Mouse (Mus musculus): ENCODE results near the gene Asb4. TPM values are rescaled to one million over a fixed set of nuclear protein-coding genes. Genes with fewer than 3 reads are reported as not detected.

Asb4 gene
- polyA plus RNA-seq, 2 experiments = 4.0 to 6.1 TPM

GRCm38 (mm10) chr6:5443104-5443863 is 60.1 kb downstream of the Asb4 start:
- Histone ChIP-seq H3K4me1 (replicated peaks; ENCODE audit: control insufficient read depth in 2 of 2, insufficient read depth in 2 of 2, low read length in 1 of 2) (peaks cover 5 to 17% of the 10 kb centered on the region in 2 experiments), H3K27ac (no peak overlapping the region), H3K36me3 (replicated peaks; ENCODE audit: control insufficient read depth, insufficient read depth, low read depth) (no peaks in the 10 kb centered on the region), H3K4me2 (ENCODE audit: low read depth) (peak overlapping the region; percentile 41), H3K4me3 (ENCODE audit: insufficient read depth in 1 of 2, low read depth in 2 of 2, low read length in 2 of 2) (peak overlapping the region in 1 of 2 experiments; percentile 17; a peak in 1 of 4 replicates), H3K9me3 (ENCODE audit: control insufficient read depth, low read length) (no peaks in the 10 kb centered on the region), H3K9ac (replicated peaks) (no peak overlapping the region), H3K27me3 (ENCODE audit: control insufficient read depth, insufficient read depth, low read length) (no peaks in the 10 kb centered on the region)
- WGBS (ENCODE audit: insufficient replicate concordance) = 30% methylated on average over 13 of the region's 13 CpGs
- DNase-seq (ENCODE audit: low read depth in 3 of 3, low spot score in 3 of 3) (no peak), ATAC-seq (ENCODE audit: insufficient read depth) (peak; percentile 19; the same call in 1 of the 2 replicates)
- TF ChIP-seq EP300 (IDR thresholded peaks at IDR 0.05; ENCODE audit: low read depth) = no peak

GRCm38 (mm10) chr6:5444331-5444898 is 61.2 kb downstream of the Asb4 start:
- no peak for TF ChIP-seq EP300 (IDR thresholded peaks at IDR 0.05; ENCODE audit: low read depth)
- no peak for TF ChIP-seq CTCF (IDR thresholded peaks at IDR 0.05; ENCODE audit: low read depth)

GRCm38 (mm10) chr6:5447013-5447412 is 63.8 kb downstream of the Asb4 start:
- WGBS (ENCODE audit: insufficient replicate concordance) = 82% methylated on average over 4 of the region's 4 CpGs
- no peak overlapping the region for H3K9ac ChIP-seq (replicated peaks)
- no peaks in the 10 kb centered on the region for H3K36me3 ChIP-seq (replicated peaks; ENCODE audit: control insufficient read depth, insufficient read depth, low read depth)
- no peak for DNase-seq (ENCODE audit: low read depth in 3 of 3, low spot score in 3 of 3)
- no peaks in the 10 kb centered on the region for H3K27me3 ChIP-seq (ENCODE audit: control insufficient read depth, insufficient read depth, low read length)
- H3K27ac ChIP-seq = no peak overlapping the region
- ATAC-seq (ENCODE audit: insufficient read depth) = no peak
- H3K9me3 ChIP-seq (ENCODE audit: control insufficient read depth, low read length) = no peaks in the 10 kb centered on the region
- H3K4me1 ChIP-seq (replicated peaks; ENCODE audit: control insufficient read depth in 2 of 2, insufficient read depth in 2 of 2, low read length in 1 of 2) = peaks cover 5 to 17% of the 10 kb centered on the region in 2 experiments
- no peak overlapping the region for H3K4me3 ChIP-seq (ENCODE audit: insufficient read depth in 1 of 2, low read depth in 2 of 2, low read length in 2 of 2)
- H3K4me2 ChIP-seq (ENCODE audit: low read depth) = no peak overlapping the region
- TF ChIP-seq CTCF (IDR thresholded peaks at IDR 0.05; ENCODE audit: low read depth) (no peak), EP300 (IDR thresholded peaks at IDR 0.05; ENCODE audit: low read depth) (no peak)

More at GRCm38 (mm10) chr6:5444331-5444898, 61.2 kb downstream of the Asb4 start:
- Histone ChIP-seq H3K9me3 (ENCODE audit: control insufficient read depth, low read length) (no peaks in the 10 kb centered on the region), H3K4me2 (ENCODE audit: low read depth) (no peak overlapping the region), H3K4me1 (replicated peaks; ENCODE audit: control insufficient read depth in 2 of 2, insufficient read depth in 2 of 2, low read length in 1 of 2) (peaks cover 5 to 17% of the 10 kb centered on the region in 2 experiments), H3K36me3 (replicated peaks; ENCODE audit: control insufficient read depth, insufficient read depth, low read depth) (no peaks in the 10 kb centered on the region), H3K4me3 (ENCODE audit: insufficient read depth in 1 of 2, low read depth in 2 of 2, low read length in 2 of 2) (no peak overlapping the region), H3K27me3 (ENCODE audit: control insufficient read depth, insufficient read depth, low read length) (no peaks in the 10 kb centered on the region), H3K27ac (no peak overlapping the region), H3K9ac (replicated peaks) (no peak overlapping the region)
- DNase-seq (ENCODE audit: low read depth in 3 of 3, low spot score in 3 of 3) = no peak
- no peak for ATAC-seq (ENCODE audit: insufficient read depth)
- 76% methylated on average over 5 of the region's 5 CpGs for WGBS (ENCODE audit: insufficient replicate concordance)

- no peaks in the 10 kb centered on the region for H3K9me3 ChIP-seq (ENCODE audit: control insufficient read depth, low read length)
- no peak overlapping the region for H3K27ac ChIP-seq
- TF ChIP-seq EP300 (IDR thresholded peaks at IDR 0.05; ENCODE audit: low read depth) (no peak), CTCF (IDR thresholded peaks at IDR 0.05; ENCODE audit: low read depth) (no peak)
- WGBS (ENCODE audit: insufficient replicate concordance) = 76% methylated on average over 6 of the region's 6 CpGs
- H3K4me2 ChIP-seq (ENCODE audit: low read depth) = no peak overlapping the region
- H3K4me1 ChIP-seq (replicated peaks; ENCODE audit: control insufficient read depth in 2 of 2, insufficient read depth in 2 of 2, low read length in 1 of 2) = peaks cover under 1 to 13% of the 10 kb centered on the region in 2 experiments
- H3K9ac ChIP-seq (replicated peaks) = no peak overlapping the region
- H3K4me3 ChIP-seq (ENCODE audit: insufficient read depth in 1 of 2, low read depth in 2 of 2, low read length in 2 of 2) = no peak overlapping the region
- no peaks in the 10 kb centered on the region for H3K27me3 ChIP-seq (ENCODE audit: control insufficient read depth, insufficient read depth, low read length)
- ATAC-seq (ENCODE audit: insufficient read depth) (no peak), DNase-seq (ENCODE audit: low read depth in 3 of 3, low spot score in 3 of 3) (no peak)
- no peaks in the 10 kb centered on the region for H3K36me3 ChIP-seq (replicated peaks; ENCODE audit: control insufficient read depth, insufficient read depth, low read depth)
Observed at GRCm38 (mm10) chr6:5447546-5447945, 64.4 kb downstream of the Asb4 start.

- Histone ChIP-seq H3K9ac (replicated peaks) (no peak overlapping the region), H3K4me1 (replicated peaks; ENCODE audit: control insufficient read depth in 2 of 2, insufficient read depth in 2 of 2, low read length in 1 of 2) (peaks cover 0 to 5% of the 10 kb centered on the region in 2 experiments; a peak in 3 of 4 replicates), H3K9me3 (ENCODE audit: control insufficient read depth, low read length) (no peaks in the 10 kb centered on the region), H3K4me2 (ENCODE audit: low read depth) (no peak overlapping the region), H3K27ac (no peak overlapping the region), H3K4me3 (ENCODE audit: insufficient read depth in 1 of 2, low read depth in 2 of 2, low read length in 2 of 2) (no peak overlapping the region), H3K36me3 (replicated peaks; ENCODE audit: control insufficient read depth, insufficient read depth, low read depth) (no peaks in the 10 kb centered on the region), H3K27me3 (ENCODE audit: control insufficient read depth, insufficient read depth, low read length) (no peaks in the 10 kb centered on the region)
- DNase-seq (ENCODE audit: low read depth in 3 of 3, low spot score in 3 of 3) = no peak
- WGBS (ENCODE audit: insufficient replicate concordance) = 55% methylated on average over 4 of the region's 4 CpGs
- ATAC-seq (ENCODE audit: insufficient read depth) = no peak
- TF ChIP-seq EP300 (IDR thresholded peaks at IDR 0.05; ENCODE audit: low read depth) (no peak), CTCF (IDR thresholded peaks at IDR 0.05; ENCODE audit: low read depth) (no peak)
Observed at GRCm38 (mm10) chr6:5448396-5448795, 65.2 kb downstream of the Asb4 start.

Data from liver, embryonic 14.5 days (tissue).